Mouse (Mus musculus) bone marrow, adult 2 months (tissue): ENCODE measurements at regions not wholly inside any gene's neighbourhood (a gene's known extent, or its start where the extent isn't known, plus 50 kb on each side); places are given as distances from the start of the nearest gene placed in this dataset.

Source experiments
- H3K27ac ChIP-seq: fragments of 200-500 bp; 2 replicates; pipeline ENCODE4 v1.5.1; 2012; ENCODE audit warnings: low read depth, mild to moderate bottlenecking, control low read depth, inconsistent platforms, low read length; ENCODE audit not compliant: control insufficient read depth, poor library complexity, insufficient read depth
- H3K4me1 ChIP-seq: fragments of 200-500 bp; 2 replicates; pipeline ENCODE4 v1.6.1; 2011; ENCODE audit warnings: low read length; ENCODE audit not compliant: control insufficient read depth, insufficient read depth
- H3K4me3 ChIP-seq: fragments of 200-500 bp; replicated peaks from 2 replicates; pipeline ENCODE3; 2011; ENCODE audit warnings: mild to moderate bottlenecking, low read depth, low read length, control low read depth; ENCODE audit not compliant: control insufficient read depth
- CTCF ChIP-seq: fragments of 200-500 bp; IDR thresholded peaks from 2 replicates; pipeline ENCODE4 v1.5.1; 2011; ENCODE audit warnings: low read length, control low read depth; ENCODE audit not compliant: control insufficient read depth, insufficient read depth
- POLR2A ChIP-seq: fragments of 200-500 bp; IDR thresholded peaks from 2 replicates; pipeline ENCODE4 v1.6.1; 2011; ENCODE audit warnings: low read depth, mild to moderate bottlenecking, control low read depth, low read length, borderline replicate concordance; ENCODE audit not compliant: control insufficient read depth
- WGBS: fragments of 180-500 bp; shearing (Covaris S2); methylation state at CpG from one replicate; pipeline ENCODE4 v1.1.7; 2018; 5-methylcytosine and 5-hydroxymethylcytosine counted together

DNA sequence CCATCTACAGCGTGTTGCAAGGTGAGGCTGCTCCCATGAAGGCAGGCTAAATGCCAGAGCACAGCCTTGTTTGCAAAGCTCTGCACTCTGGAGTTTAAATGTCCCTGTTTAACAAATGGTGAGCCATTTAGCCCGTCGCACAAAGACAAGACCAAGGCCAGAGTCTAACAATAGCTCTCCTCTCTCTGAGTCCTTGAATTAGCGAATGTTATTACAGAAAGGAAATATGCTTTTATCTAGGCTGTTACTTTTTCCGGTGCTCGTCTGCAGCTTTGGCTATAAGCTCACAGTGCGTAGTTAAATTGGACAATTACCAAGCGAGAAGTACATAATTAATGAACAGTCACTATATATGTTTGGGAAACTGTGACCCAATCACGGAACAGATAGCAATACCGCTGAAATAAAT lies 137.8 kb upstream of the Noct start:
- WGBS, result 81% methylated on average over 10 of the region's 10 CpGs
- Histone ChIP-seq H3K4me1 (no peaks in the 10 kb centered on the region), H3K27ac (no peak overlapping the region), H3K4me3 (no peak overlapping the region)
- no peak for TF ChIP-seq CTCF
- no peak for TF ChIP-seq POLR2A

DNA sequence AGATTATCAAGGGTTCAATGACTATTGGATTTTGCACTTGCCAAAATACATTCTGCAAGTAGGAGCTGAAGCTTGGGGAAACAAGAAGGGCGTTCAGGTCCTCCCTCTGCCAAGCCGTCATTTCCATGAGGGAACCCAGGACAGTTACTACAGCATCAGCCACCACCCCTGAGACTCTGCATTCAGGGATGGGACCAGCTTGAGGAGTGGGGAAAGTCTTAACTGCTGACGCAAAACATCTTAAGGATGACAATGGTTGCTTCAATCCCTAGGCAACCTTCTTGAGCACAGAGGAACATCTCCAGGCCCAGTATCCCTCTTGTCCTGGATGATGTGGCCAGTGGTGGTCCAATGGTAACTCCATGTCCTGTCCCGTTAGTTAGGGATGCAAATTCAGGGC lies 137.2 kb upstream of the Noct start:
- 84% methylated on average over 4 of the region's 4 CpGs for WGBS
- no peak for TF ChIP-seq POLR2A
- TF ChIP-seq CTCF, result no peak
- Histone ChIP-seq H3K4me1 (no peaks in the 10 kb centered on the region), H3K27ac (no peak overlapping the region), H3K4me3 (no peak overlapping the region)

DNA sequence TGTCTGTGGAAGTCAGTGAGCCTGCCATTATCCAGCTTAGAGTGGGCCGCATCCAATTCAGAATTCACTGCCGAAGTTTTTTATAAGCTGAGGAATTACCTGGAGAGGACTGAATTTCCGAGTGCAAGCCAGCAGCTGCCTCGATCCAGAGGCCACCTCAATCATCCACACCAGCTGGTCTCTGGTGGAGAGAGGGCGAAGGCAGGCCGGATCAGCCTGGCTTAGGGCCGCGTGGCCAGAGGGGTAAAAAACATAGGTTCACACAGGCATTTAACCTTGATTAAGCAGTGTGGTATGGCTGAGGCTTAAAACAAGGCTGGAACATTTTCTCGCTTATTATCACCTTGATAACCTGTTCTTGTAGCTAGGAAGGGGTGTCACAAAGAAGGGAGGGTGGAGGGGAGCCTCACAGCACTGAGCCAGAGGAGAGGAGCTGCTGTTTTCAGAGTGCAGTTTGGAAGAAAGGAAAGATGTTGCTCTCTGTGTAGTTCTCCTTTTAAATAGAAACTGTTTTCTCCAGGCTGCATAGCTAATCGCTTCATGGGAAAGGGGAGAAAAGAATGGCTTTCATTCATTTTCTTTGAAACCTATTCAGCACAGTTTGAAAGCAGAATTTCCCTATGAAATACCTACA lies 135.1 kb upstream of the Noct start:
- 80% methylated on average over 10 of the region's 10 CpGs for WGBS
- TF ChIP-seq CTCF (no peak), POLR2A (no peak)
- no peaks in the 10 kb centered on the region for H3K4me1 ChIP-seq
- no peak overlapping the region for H3K4me3 ChIP-seq
- no peak overlapping the region for H3K27ac ChIP-seq

DNA sequence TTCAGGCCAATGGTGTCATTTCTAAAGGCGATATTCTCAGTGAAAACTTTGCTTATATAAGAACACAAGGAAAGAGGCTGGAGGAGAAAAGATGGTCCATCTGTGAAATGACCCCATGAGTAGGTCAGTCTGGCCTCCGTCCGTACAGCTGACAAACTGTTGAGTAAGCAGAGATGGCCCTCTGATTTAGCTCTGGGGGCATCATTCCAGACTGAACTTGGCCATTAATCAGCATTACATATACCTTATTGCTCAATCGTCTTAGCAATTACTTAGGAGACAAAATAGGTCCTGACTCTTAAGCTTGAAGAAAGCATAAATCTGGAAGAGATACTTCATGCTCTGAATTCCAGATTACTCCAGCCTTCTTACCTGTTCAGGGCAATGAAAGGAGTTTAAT lies 132.8 kb upstream of the Noct start:
- 77% methylated on average over 4 of the region's 4 CpGs for WGBS
- Histone ChIP-seq H3K4me1 (no peaks in the 10 kb centered on the region), H3K27ac (no peak overlapping the region), H3K4me3 (no peak overlapping the region)
- TF ChIP-seq POLR2A, result no peak
- TF ChIP-seq CTCF, result no peak

DNA sequence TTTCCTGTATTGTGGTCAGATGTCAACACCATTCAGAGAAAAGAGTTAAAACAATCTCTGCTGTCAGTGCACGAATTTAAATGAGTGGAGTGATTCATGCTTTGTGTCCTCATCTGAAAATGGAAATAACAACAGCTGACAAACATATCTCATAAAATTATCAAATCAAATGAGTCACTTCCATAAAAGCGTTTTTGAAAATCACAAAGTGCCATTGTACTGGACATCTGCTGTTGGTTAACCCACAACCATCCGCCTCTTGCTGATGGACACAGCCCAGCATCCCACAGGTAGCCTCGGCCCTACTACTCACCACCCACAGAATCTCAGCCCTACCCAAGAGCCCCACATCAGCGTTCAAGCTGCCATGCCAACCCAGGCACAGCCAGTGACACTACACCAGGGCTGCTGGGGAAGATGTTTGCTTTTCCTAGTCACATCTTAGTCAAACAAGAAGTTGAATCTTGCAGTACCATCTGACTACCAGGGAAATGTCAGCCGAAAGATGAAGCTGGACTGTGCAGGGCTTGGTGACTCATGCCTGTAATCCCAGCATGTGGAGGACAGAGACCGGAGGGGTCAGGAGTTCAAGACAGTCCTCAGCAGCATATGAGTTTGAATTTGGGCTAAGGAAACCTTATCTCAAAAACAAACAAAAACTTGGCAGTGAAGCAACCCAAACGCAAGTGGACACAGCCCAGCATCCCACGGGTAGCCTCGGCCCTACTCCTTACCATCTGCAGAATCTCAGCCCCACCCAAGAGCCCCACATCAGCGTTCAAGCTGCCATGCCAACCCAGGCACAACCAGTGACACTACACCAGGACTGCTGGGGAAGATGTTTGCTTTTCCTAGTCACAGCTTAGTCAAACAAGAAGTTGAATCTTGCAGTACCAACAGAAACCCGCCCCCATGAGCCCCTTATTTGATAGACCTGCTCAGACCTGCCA lies 131.9 kb upstream of the Noct start:
- Histone ChIP-seq H3K4me1 (no peaks in the 10 kb centered on the region), H3K4me3 (no peak overlapping the region), H3K27ac (no peak overlapping the region)
- TF ChIP-seq CTCF, result no peak
- TF ChIP-seq POLR2A, result no peak
- 72% methylated on average over 12 of the region's 12 CpGs for WGBS

DNA sequence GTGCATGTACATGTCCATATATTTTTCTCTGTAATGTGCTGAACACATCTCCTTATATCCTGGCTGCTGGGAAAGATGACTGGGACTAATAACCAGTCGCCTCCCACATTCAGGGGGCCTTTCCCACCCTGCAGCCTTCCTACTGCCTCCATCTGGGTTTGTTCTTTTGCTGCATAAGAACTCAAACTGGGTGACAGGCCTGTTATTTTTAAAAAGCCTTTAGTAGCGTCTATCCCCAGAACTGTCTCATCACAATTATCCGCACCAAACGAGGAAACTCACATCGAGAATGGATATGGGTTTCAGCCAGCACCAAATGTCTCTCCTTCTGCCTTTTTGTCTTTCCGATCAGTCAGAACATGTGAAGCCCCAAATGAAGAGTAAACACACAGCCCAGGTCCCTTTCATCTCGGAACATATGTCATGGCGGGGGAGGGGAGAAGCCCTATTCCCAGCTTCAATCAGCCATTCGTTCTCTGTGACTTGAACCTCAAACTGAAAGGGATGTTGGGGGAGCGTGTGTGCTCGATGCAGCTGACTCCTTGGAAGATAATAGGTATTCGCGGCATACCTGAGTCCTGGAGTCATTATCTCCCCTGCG lies 128.3 kb upstream of the Noct start:
- H3K4me3 ChIP-seq, result no peak overlapping the region
- no peak for TF ChIP-seq POLR2A
- TF ChIP-seq CTCF, result no peak
- H3K4me1 ChIP-seq, result no peaks in the 10 kb centered on the region; the same call in 1 of the 2 replicates
- no peak overlapping the region for H3K27ac ChIP-seq
- WGBS, result 48% methylated on average over 14 of the region's 14 CpGs

DNA sequence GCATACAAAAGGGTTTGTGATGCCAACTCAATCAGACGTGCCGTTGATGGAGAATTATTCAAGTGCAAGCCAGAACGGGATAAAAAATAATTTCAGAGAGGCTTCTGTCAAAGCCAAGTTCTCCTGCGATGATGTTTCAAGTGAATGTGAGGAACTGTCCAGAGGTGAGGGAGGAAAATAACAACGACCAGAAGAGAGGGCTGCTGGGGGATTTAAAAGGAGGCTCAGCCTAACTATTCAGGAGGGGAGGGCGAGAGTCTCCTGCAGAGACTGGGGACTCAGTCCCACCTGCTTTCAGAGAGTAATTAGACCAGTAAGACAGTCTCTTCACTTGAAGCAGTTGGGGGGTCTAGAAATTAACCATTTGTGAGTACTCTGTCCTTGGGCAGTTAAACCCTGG lies 127.7 kb upstream of the Noct start:
- TF ChIP-seq POLR2A (no peak), CTCF (no peak)
- no peaks in the 10 kb centered on the region; the same call in 1 of the 2 replicates for H3K4me1 ChIP-seq
- H3K27ac ChIP-seq, result no peak overlapping the region
- WGBS, result 48% methylated on average over 6 of the region's 6 CpGs
- no peak overlapping the region for H3K4me3 ChIP-seq

DNA sequence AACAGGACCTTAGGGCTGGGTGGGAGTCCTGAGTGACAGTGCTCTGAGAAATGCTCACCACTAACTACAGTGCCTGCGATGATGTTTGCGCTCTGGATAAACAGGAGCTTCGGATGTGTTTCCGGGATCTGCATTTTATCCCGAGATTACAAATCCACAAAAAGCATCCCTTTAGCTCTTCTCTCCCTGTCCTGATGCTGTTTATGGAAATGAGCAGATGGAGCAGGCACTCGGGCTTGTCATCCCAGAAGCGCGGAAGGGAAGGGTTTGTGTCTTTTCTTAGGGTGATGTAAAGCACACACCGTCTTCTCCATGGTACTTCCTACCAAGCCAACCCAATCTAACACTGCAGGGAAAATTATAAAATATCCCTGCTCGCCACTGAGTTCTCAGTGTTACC lies 126.9 kb upstream of the Noct start:
- TF ChIP-seq CTCF (no peak), POLR2A (no peak)
- H3K4me3 ChIP-seq, result no peak overlapping the region
- no peaks in the 10 kb centered on the region; the same call in 1 of the 2 replicates for H3K4me1 ChIP-seq
- H3K27ac ChIP-seq, result no peak overlapping the region
- 85% methylated on average over 10 of the region's 10 CpGs for WGBS
